Mouse (Mus musculus) bone marrow macrophage, adult 2 months (primary cell): ENCODE measurements around the gene Lhx8.

Experiments
- CTCF ChIP-seq: IDR thresholded peaks from 2 replicates; pipeline ENCODE4 v1.5.1; 2012; ENCODE audit warnings: low read depth, mild to moderate bottlenecking, low read length, moderate library complexity
- POLR2A ChIP-seq: IDR thresholded peaks from 2 replicates; pipeline ENCODE4 v1.6.1; 2012; ENCODE audit warnings: mild to moderate bottlenecking, low read depth, low read length, borderline replicate concordance

DNA sequence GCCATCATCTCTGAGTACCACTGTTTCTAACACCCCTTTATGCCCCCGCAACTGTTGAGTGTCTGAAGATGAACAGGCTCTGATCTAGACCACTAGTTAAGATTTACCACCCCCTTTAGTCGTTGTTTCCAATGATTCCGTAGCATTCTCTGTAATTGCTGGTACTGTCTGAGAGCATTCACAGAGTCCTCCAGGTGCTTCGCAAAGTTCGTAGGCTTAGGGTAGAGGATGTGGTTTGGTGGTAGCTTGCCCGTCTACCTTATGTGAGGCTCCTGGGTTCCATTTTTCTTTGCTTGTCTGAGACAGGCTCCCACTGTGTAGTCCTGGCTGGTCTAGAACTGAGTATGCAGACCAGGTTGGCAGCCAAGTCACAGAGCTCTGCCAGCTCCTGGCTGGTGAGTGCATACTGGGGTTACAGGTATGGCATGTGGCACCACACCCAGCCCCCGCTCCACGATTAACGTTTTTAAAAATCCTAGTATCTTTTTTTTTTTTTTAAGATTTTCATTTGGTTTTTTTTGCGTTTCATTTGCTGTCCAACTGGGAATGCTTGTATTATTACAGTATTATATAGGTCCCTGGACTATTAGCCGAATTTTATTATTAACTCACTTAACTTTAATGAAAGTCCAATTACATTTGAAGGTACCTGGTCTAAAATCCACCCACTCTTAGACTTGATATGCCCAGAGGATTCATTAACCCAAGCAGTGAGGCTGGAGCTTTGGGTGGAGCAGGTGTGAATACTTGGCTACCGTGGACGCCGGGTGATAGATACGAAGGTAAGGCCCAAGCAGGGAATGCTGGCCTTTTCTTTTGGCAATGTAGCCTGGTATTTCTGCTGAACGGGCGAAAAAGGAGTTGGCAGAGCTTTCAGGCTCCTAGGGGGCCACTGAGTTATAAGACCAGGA is 35.3 kb downstream of the Lhx8 start:
- TF ChIP-seq CTCF, result no peak
- TF ChIP-seq POLR2A, result no peak
